Mouse (Mus musculus) liver, postnatal 0 days (tissue): Measurements from ENCODE around the gene Mgat5.

ENCODE experiments used
- CTCF ChIP-seq: sonication (generic); IDR thresholded peaks from 2 replicates; pipeline ENCODE4 v1.5.1; 2016; ENCODE audit warnings: antibody characterized with exemption, low read depth
- EP300 ChIP-seq: IDR thresholded peaks from 2 replicates; pipeline ENCODE4 v1.6.1; 2016; ENCODE audit warnings: antibody characterized with exemption, low read depth, mild to moderate bottlenecking

- no peak for TF ChIP-seq CTCF
- TF ChIP-seq EP300 = no peak
Measured at GRCm38 (mm10) chr1:127267985-127268384, 63.2 kb downstream of the Mgat5 start.
